ENCODE assay signal across 9 mouse cellular contexts in genomic region chr8:104087878-104088277, GRCm38 (mm10). TPM values are rescaled to one million over a fixed set of nuclear protein-coding genes. Genes with fewer than 3 reads are reported as not detected.
DNase-seq lines count a peak whose midpoint lies in the region; ATAC-seq and TF ChIP-seq lines count a peak whose summit lies in the region.
"Not testable (repeated sequence)": the region's sequence is repeated elsewhere in the genome, so short reads cannot be mapped to it uniquely, and the experiment has no call there.
"Had no signal": no experiment of that assay in that cellular context is flagged by ENCODE, and none has a peak within 500 bp of the region (broad histone marks: within the 10 kb centered on the region; RNA-seq: fewer than 3 reads in every experiment).

No protein-coding gene starts in this region.

- 0 out of 2 replicates have a peak, but pooled peaks have one; percentile 50 for ATAC-seq in frontal cortex, adult (ENCODE audit: low TSS enrichment)

- H3K27ac ChIP-seq in layer of hippocampus, adult 2 months: 0 out of 2 replicates have a peak overlapping the region, but pooled peaks have one; percentile 23

- not testable (repeated sequence) for TF ChIP-seq CTCF in layer of hippocampus, adult 2 months (conservative IDR thresholded peaks at IDR 0.05)

- DNase-seq in brain, adult 2 months (ENCODE audit: low read depth, low spot score): peak; percentile 27
- DNase-seq in heart, adult 11 months: peak; percentile 7
- peak in 1 of 2 experiments; percentile 35 for DNase-seq in layer of hippocampus, adult 2 months (ENCODE audit: low spot score in 2 of 2)
- peak; percentile 27 for DNase-seq in layer of hippocampus, adult 9-11 months
- DNase-seq in right cerebral cortex, postnatal 14 days: peak; percentile 1
- DNase-seq in testis, postnatal 10 days (ENCODE audit: low spot score): peak; percentile 12
- peak; percentile 0 for DNase-seq in thymus, postnatal 4 days

- H3K4me3 ChIP-seq in layer of hippocampus, adult 2 months: not testable (repeated sequence)

RNA-seq across cellular contexts. Expression of gene Cdh5, which starts 13.5 kb away (rescaled TPM):
- 10 to 100 TPM in 1 of 2 experiments, 1 to 10 TPM in 1; 9.1 to 11.6 TPM for total RNA-seq in layer of hippocampus, adult 2 months (2021)
- total RNA-seq: MEL had no signal
